Mouse (Mus musculus): Measurements from ENCODE around the gene Zcchc9. TPM values are rescaled to one million over a fixed set of nuclear protein-coding genes. Genes with fewer than 3 reads are reported as not detected.

Zcchc9 gene
- polyA plus RNA-seq, 1 experiment from 2014 or later: 25.6 TPM

GRCm38 (mm10) chr13:91760302-91761050 lies 47.0 kb downstream of the Zcchc9 start:
- Histone ChIP-seq H3K36me3 (no peaks in the 10 kb centered on the region), H3K4me2 (no peak overlapping the region), H3K9me3 (replicated peaks) (no peaks in the 10 kb centered on the region), H3K4me1 (replicated peaks) (0 out of 2 replicates have a peak, but pooled peaks cover 4% of the 10 kb centered on the region), H3K9ac (no peak overlapping the region), H3K27me3 (replicated peaks) (no peaks in the 10 kb centered on the region), H3K27ac (ENCODE audit: poor library complexity, severe bottlenecking) (no peak overlapping the region), H3K4me3 (no peak overlapping the region)
- 84% methylated on average over 8 of the region's 8 CpGs for WGBS
- no peak for ATAC-seq (ENCODE audit: insufficient number of reproducible peaks, low FRiP score)

GRCm38 (mm10) chr13:91759791-91760190 lies 47.7 kb downstream of the Zcchc9 start:
- Histone ChIP-seq H3K4me3 (no peak overlapping the region), H3K4me1 (replicated peaks) (0 out of 2 replicates have a peak, but pooled peaks cover 4% of the 10 kb centered on the region), H3K4me2 (no peak overlapping the region), H3K9me3 (replicated peaks) (no peaks in the 10 kb centered on the region), H3K27me3 (replicated peaks) (no peaks in the 10 kb centered on the region), H3K27ac (ENCODE audit: poor library complexity, severe bottlenecking) (no peak overlapping the region), H3K36me3 (no peaks in the 10 kb centered on the region), H3K9ac (no peak overlapping the region)
- 67% methylated on average over 8 of the region's 8 CpGs for WGBS
- ATAC-seq (ENCODE audit: insufficient number of reproducible peaks, low FRiP score): no peak

GRCm38 (mm10) chr13:91758316-91759048 lies 49.0 kb downstream of the Zcchc9 start:
- H3K27ac ChIP-seq (ENCODE audit: poor library complexity, severe bottlenecking): no peak overlapping the region
- WGBS: 40% methylated on average over 7 of the region's 7 CpGs
- no peaks in the 10 kb centered on the region for H3K27me3 ChIP-seq (replicated peaks)
- no peak overlapping the region for H3K9ac ChIP-seq
- H3K4me3 ChIP-seq: no peak overlapping the region
- H3K4me1 ChIP-seq (replicated peaks): 0 out of 2 replicates have a peak, but pooled peaks cover 4% of the 10 kb centered on the region
- no peaks in the 10 kb centered on the region for H3K36me3 ChIP-seq
- ATAC-seq (ENCODE audit: insufficient number of reproducible peaks, low FRiP score): no peak
- H3K9me3 ChIP-seq (replicated peaks): no peaks in the 10 kb centered on the region
- no peak overlapping the region for H3K4me2 ChIP-seq

- no peaks in the 10 kb centered on the region for H3K9me3 ChIP-seq (replicated peaks)
- H3K4me1 ChIP-seq (replicated peaks): 0 out of 2 replicates have a peak, but pooled peaks cover 4% of the 10 kb centered on the region
- no peak overlapping the region for H3K9ac ChIP-seq
- H3K27ac ChIP-seq (ENCODE audit: poor library complexity, severe bottlenecking): no peak overlapping the region
- no peaks in the 10 kb centered on the region for H3K27me3 ChIP-seq (replicated peaks)
- no peak overlapping the region for H3K4me3 ChIP-seq
- ATAC-seq (ENCODE audit: insufficient number of reproducible peaks, low FRiP score): no peak
- H3K36me3 ChIP-seq: no peaks in the 10 kb centered on the region
- H3K4me2 ChIP-seq: no peak overlapping the region
- 88% methylated on average over 4 of the region's 4 CpGs for WGBS
Measured at GRCm38 (mm10) chr13:91756230-91756629, 51.3 kb downstream of the Zcchc9 start.

- no peak overlapping the region for H3K4me2 ChIP-seq
- ATAC-seq (ENCODE audit: insufficient number of reproducible peaks, low FRiP score): no peak
- H3K4me3 ChIP-seq: no peak overlapping the region
- H3K27ac ChIP-seq (ENCODE audit: poor library complexity, severe bottlenecking): no peak overlapping the region
- no peaks in the 10 kb centered on the region for H3K9me3 ChIP-seq (replicated peaks)
- no peaks in the 10 kb centered on the region for H3K27me3 ChIP-seq (replicated peaks)
- H3K4me1 ChIP-seq (replicated peaks): 0 out of 2 replicates have a peak, but pooled peaks cover 4% of the 10 kb centered on the region
- no peaks in the 10 kb centered on the region for H3K36me3 ChIP-seq
- H3K9ac ChIP-seq: no peak overlapping the region
Measured at GRCm38 (mm10) chr13:91754762-91755161, 52.7 kb downstream of the Zcchc9 start.

- WGBS: 56% methylated on average over 4 of the region's 4 CpGs
- 0 out of 2 replicates have a peak, but pooled peaks cover 2% of the 10 kb centered on the region for H3K4me1 ChIP-seq (replicated peaks)
- H3K4me2 ChIP-seq: no peak overlapping the region
- H3K9ac ChIP-seq: no peak overlapping the region
- ATAC-seq (ENCODE audit: insufficient number of reproducible peaks, low FRiP score): no peak
- no peaks in the 10 kb centered on the region for H3K36me3 ChIP-seq
- no peaks in the 10 kb centered on the region for H3K9me3 ChIP-seq (replicated peaks)
- no peaks in the 10 kb centered on the region for H3K27me3 ChIP-seq (replicated peaks)
- no peak overlapping the region for H3K27ac ChIP-seq (ENCODE audit: poor library complexity, severe bottlenecking)
- H3K4me3 ChIP-seq: no peak overlapping the region
Measured at GRCm38 (mm10) chr13:91753724-91754123, 53.8 kb downstream of the Zcchc9 start.

GRCm38 (mm10) chr13:91749981-91750380 lies 57.5 kb downstream of the Zcchc9 start:
- no peak for ATAC-seq (ENCODE audit: insufficient number of reproducible peaks, low FRiP score)
- H3K4me2 ChIP-seq: no peak overlapping the region
- no peak overlapping the region for H3K27ac ChIP-seq (ENCODE audit: poor library complexity, severe bottlenecking)
- H3K9ac ChIP-seq: no peak overlapping the region
- no peaks in the 10 kb centered on the region for H3K4me1 ChIP-seq (replicated peaks)
- H3K36me3 ChIP-seq: no peaks in the 10 kb centered on the region
- WGBS: 72% methylated on average over 4 of the region's 4 CpGs
- H3K9me3 ChIP-seq (replicated peaks): no peaks in the 10 kb centered on the region
- no peak overlapping the region for H3K4me3 ChIP-seq
- no peaks in the 10 kb centered on the region for H3K27me3 ChIP-seq (replicated peaks)

- H3K27ac ChIP-seq (ENCODE audit: poor library complexity, severe bottlenecking): no peak overlapping the region
- H3K36me3 ChIP-seq: no peaks in the 10 kb centered on the region
- H3K4me2 ChIP-seq: no peak overlapping the region
- ATAC-seq (ENCODE audit: insufficient number of reproducible peaks, low FRiP score): no peak
- H3K9me3 ChIP-seq (replicated peaks): no peaks in the 10 kb centered on the region
- H3K4me3 ChIP-seq: no peak overlapping the region
- WGBS: 89% methylated on average over 2 of the region's 2 CpGs
- no peaks in the 10 kb centered on the region for H3K27me3 ChIP-seq (replicated peaks)
- H3K9ac ChIP-seq: no peak overlapping the region
- no peaks in the 10 kb centered on the region for H3K4me1 ChIP-seq (replicated peaks)
Measured at GRCm38 (mm10) chr13:91748401-91748800, 59.1 kb downstream of the Zcchc9 start.

Small RNA genes lying within 50 kb of the gene (microRNA-seq; reads per million reads assigned to microRNA genes)
- gene Gm27656: not detected

Other genes with a start within 250 kb of the Zcchc9 start
- not detected in 2 replicates for gene Acot12, start 66.2 kb downstream of the Zcchc9 start, polyA plus RNA-seq (2016; fragmentation: Nextera tagmentation; extraction: Ambion mirVana)
- gene Ckmt2, start 69.2 kb upstream of the Zcchc9 start, polyA plus RNA-seq (2016; fragmentation: Nextera tagmentation; extraction: Ambion mirVana): 12.2 and 12.8 TPM in 2 replicates